Mouse (Mus musculus): ENCODE measurements around the gene Nbas.

DNA sequence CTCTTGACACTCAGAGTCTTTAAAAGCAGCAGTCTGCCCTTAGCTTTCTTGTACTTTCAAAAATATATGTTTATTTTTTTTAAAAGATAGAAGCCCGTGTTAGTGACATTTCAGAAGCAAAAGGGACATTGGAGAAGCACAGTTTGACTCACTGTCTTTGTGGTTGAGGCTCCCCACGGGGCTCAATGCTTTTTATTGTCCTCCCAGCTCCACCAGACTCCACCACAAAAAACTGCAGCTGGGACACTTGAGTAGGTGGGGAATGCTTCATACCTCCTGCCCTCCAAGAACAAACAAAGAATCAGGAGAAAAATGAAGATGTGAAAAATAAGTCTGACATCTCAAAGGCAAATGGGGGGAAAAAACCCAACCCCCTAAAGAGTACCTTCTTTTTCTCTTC is 344.1 kb downstream of the Nbas start:
- TF ChIP-seq CTCF (IDR thresholded peaks at IDR 0.05; ENCODE audit: borderline replicate concordance, extremely low read depth, insufficient read depth, insufficient read length) (no peak), POLR2A (IDR thresholded peaks at IDR 0.05; ENCODE audit: borderline replicate concordance, extremely low read depth, insufficient read depth, insufficient read length, poor library complexity, severe bottlenecking) (no peak)
